Mouse (Mus musculus) left cerebral cortex, postnatal 36 days (tissue): ENCODE results near the gene Adamts16. TPM values are rescaled to one million over a fixed set of nuclear protein-coding genes. Genes with fewer than 3 reads are reported as not detected.

Source experiments
- DNase-seq, 2 experiments: peaks; one replicate each; pipeline ENCODE4 v3.0.0; 2021 to 2022; ENCODE audit warnings: low spot score in 2 of 2, mixed read lengths in 1 of 2
- intact Hi-C: fragments of 180-260 bp; cut with DNase I; formaldehyde crosslinking; loops from one replicate; pipeline ENCODE4 v1.15.1; 2025
- total RNA-seq, 2 experiments: library from RNA; stranded (reverse); gene quantifications; 2 replicates each; pipeline ENCODE4 v1.2.3; 2021

Gene Adamts16
- total RNA-seq, 2 experiments from 2014 or later, result 4.0 to 5.7 TPM

- intact Hi-C loops, result no loop called here
- no peak for DNase-seq
Observed at GRCm38 (mm10) chr13:70771100-70771499, 70.5 kb downstream of the Adamts16 start.

GRCm38 (mm10) chr13:70769156-70769555, 72.5 kb downstream of the Adamts16 start:
- intact Hi-C loops, result loop anchor here (5.0 kb wide), 1 partner anchor 127 kb away; no protein-coding TSS in a partner anchor
- no peak for DNase-seq

GRCm38 (mm10) chr13:70767462-70767861, 74.1 kb downstream of the Adamts16 start:
- intact Hi-C loops, result loop anchor here (5.0 kb wide), 1 partner anchor 125 kb away; no protein-coding TSS in a partner anchor
- DNase-seq, result peak in 1 of 2 experiments; percentile 13

GRCm38 (mm10) chr13:70764682-70765081, 76.9 kb downstream of the Adamts16 start:
- intact Hi-C loops, result loop anchor here (5.0 kb wide), 1 partner anchor 122 kb away; no protein-coding TSS in a partner anchor
- no peak for DNase-seq

GRCm38 (mm10) chr13:70762586-70762985, 79.0 kb downstream of the Adamts16 start:
- no peak for DNase-seq
- intact Hi-C loops, result no loop called here

GRCm38 (mm10) chr13:70761312-70761711, 80.3 kb downstream of the Adamts16 start:
- intact Hi-C loops, result no loop called here
- no peak for DNase-seq

GRCm38 (mm10) chr13:70760186-70760585, 81.4 kb downstream of the Adamts16 start:
- DNase-seq, result no peak
- intact Hi-C loops, result no loop called here

- intact Hi-C loops, result no loop called here
- DNase-seq, result no peak
Observed at GRCm38 (mm10) chr13:70746294-70747008, 95.2 kb downstream of the Adamts16 start.

GRCm38 (mm10) chr13:70744416-70745038, 97.1 kb downstream of the Adamts16 start:
- intact Hi-C loops, result no loop called here
- no peak for DNase-seq

GRCm38 (mm10) chr13:70742693-70743092, 98.9 kb downstream of the Adamts16 start:
- DNase-seq, result no peak
- intact Hi-C loops, result no loop called here

GRCm38 (mm10) chr13:70740281-70741240, 101.0 kb downstream of the Adamts16 start:
- intact Hi-C loops, result no loop called here
- no peak for DNase-seq

GRCm38 (mm10) chr13:70738781-70739180, 102.8 kb downstream of the Adamts16 start:
- intact Hi-C loops, result no loop called here
- no peak for DNase-seq

- DNase-seq, result no peak
- intact Hi-C loops, result no loop called here
Observed at GRCm38 (mm10) chr13:70736409-70736808, 105.2 kb downstream of the Adamts16 start.

- intact Hi-C loops, result no loop called here
- DNase-seq, result no peak
Observed at GRCm38 (mm10) chr13:70734640-70735039, 107.0 kb downstream of the Adamts16 start.

GRCm38 (mm10) chr13:70733911-70734310, 107.7 kb downstream of the Adamts16 start:
- intact Hi-C loops, result no loop called here
- no peak for DNase-seq

GRCm38 (mm10) chr13:70733206-70733605, 108.4 kb downstream of the Adamts16 start:
- intact Hi-C loops, result no loop called here
- DNase-seq, result no peak

GRCm38 (mm10) chr13:70732781-70733180, 108.8 kb downstream of the Adamts16 start:
- intact Hi-C loops, result no loop called here
- no peak for DNase-seq

- DNase-seq, result no peak
- intact Hi-C loops, result no loop called here
Observed at GRCm38 (mm10) chr13:70731349-70731748, 110.3 kb downstream of the Adamts16 start.

GRCm38 (mm10) chr13:70729996-70730395, 111.6 kb downstream of the Adamts16 start:
- no peak for DNase-seq
- intact Hi-C loops, result no loop called here

- no peak for DNase-seq
- intact Hi-C loops, result no loop called here
Observed at GRCm38 (mm10) chr13:70726249-70726648, 115.4 kb downstream of the Adamts16 start.
